Mouse (Mus musculus): Measurements from ENCODE around the gene Kdm1b. TPM values are rescaled to one million over a fixed set of nuclear protein-coding genes. Genes with fewer than 3 reads are reported as not detected.

Gene Kdm1b
- polyA plus RNA-seq, 1 experiment from 2014 or later = 7.5 TPM

GRCm38 (mm10) chr13:47072484-47072883, 29.2 kb downstream of the Kdm1b start:
- H3K36me3 ChIP-seq (ENCODE audit: control insufficient read depth, insufficient read depth, low read length) = peaks cover 33% of the 10 kb centered on the region
- WGBS = 91% methylated on average over 5 of the region's 5 CpGs

GRCm38 (mm10) chr13:47076156-47076555, 32.9 kb downstream of the Kdm1b start:
- no peaks in the 10 kb centered on the region; a peak in 1 of 4 replicates for H3K4me1 ChIP-seq (ENCODE audit: control insufficient read depth in 2 of 2, insufficient read depth in 2 of 2, low read length in 2 of 2)
- no peak overlapping the region for H3K4me2 ChIP-seq (ENCODE audit: low read length)
- no peak overlapping the region for H3K4me3 ChIP-seq (ENCODE audit: control insufficient read depth in 1 of 2, insufficient read depth in 1 of 2, low read depth in 1 of 2, low read length in 2 of 2)
- H3K36me3 ChIP-seq (ENCODE audit: control insufficient read depth, insufficient read depth, low read length) = peaks cover 37% of the 10 kb centered on the region
- no peak overlapping the region for H3K27ac ChIP-seq (replicated peaks in 1 of 2; ENCODE audit: control insufficient read depth in 1 of 2, insufficient read depth in 1 of 2, low read depth in 2 of 2, low read length in 2 of 2)
- 69% methylated on average over 5 of the region's 5 CpGs for WGBS
- no peak for ATAC-seq (ENCODE audit: insufficient number of reproducible peaks, insufficient read depth, low FRiP score, low read depth)
- H3K9me3 ChIP-seq (ENCODE audit: control insufficient read depth, low read length) = no peaks in the 10 kb centered on the region
- H3K9ac ChIP-seq (ENCODE audit: low read length) = no peak overlapping the region
- H3K27me3 ChIP-seq (ENCODE audit: control insufficient read depth, insufficient read depth, low read length) = no peaks in the 10 kb centered on the region

More at GRCm38 (mm10) chr13:47072484-47072883, 29.2 kb downstream of the Kdm1b start:
- H3K9me3 ChIP-seq (ENCODE audit: control insufficient read depth, low read length) = no peaks in the 10 kb centered on the region
- no peak overlapping the region for H3K4me3 ChIP-seq (ENCODE audit: control insufficient read depth in 1 of 2, insufficient read depth in 1 of 2, low read depth in 1 of 2, low read length in 2 of 2)
- H3K9ac ChIP-seq (ENCODE audit: low read length) = no peak overlapping the region
- no peak overlapping the region for H3K4me2 ChIP-seq (ENCODE audit: low read length)
- no peaks in the 10 kb centered on the region; a peak in 1 of 4 replicates for H3K4me1 ChIP-seq (ENCODE audit: control insufficient read depth in 2 of 2, insufficient read depth in 2 of 2, low read length in 2 of 2)
- no peak for ATAC-seq (ENCODE audit: insufficient number of reproducible peaks, insufficient read depth, low FRiP score, low read depth)
- H3K27ac ChIP-seq (replicated peaks in 1 of 2; ENCODE audit: control insufficient read depth in 1 of 2, insufficient read depth in 1 of 2, low read depth in 2 of 2, low read length in 2 of 2) = no peak overlapping the region
- H3K27me3 ChIP-seq (ENCODE audit: control insufficient read depth, insufficient read depth, low read length) = no peaks in the 10 kb centered on the region

- H3K9me3 ChIP-seq (ENCODE audit: control insufficient read depth, low read length) = no peaks in the 10 kb centered on the region
- no peak overlapping the region for H3K4me3 ChIP-seq (ENCODE audit: control insufficient read depth in 1 of 2, insufficient read depth in 1 of 2, low read depth in 1 of 2, low read length in 2 of 2)
- no peak overlapping the region for H3K27ac ChIP-seq (replicated peaks in 1 of 2; ENCODE audit: control insufficient read depth in 1 of 2, insufficient read depth in 1 of 2, low read depth in 2 of 2, low read length in 2 of 2)
- H3K4me1 ChIP-seq (ENCODE audit: control insufficient read depth in 2 of 2, insufficient read depth in 2 of 2, low read length in 2 of 2) = no peaks in the 10 kb centered on the region; a peak in 1 of 4 replicates
- no peak overlapping the region for H3K4me2 ChIP-seq (ENCODE audit: low read length)
- H3K36me3 ChIP-seq (ENCODE audit: control insufficient read depth, insufficient read depth, low read length) = peaks cover 33% of the 10 kb centered on the region
- no peaks in the 10 kb centered on the region for H3K27me3 ChIP-seq (ENCODE audit: control insufficient read depth, insufficient read depth, low read length)
- no peak for ATAC-seq (ENCODE audit: insufficient number of reproducible peaks, insufficient read depth, low FRiP score, low read depth)
- H3K9ac ChIP-seq (ENCODE audit: low read length) = no peak overlapping the region
These were observed 34.1 kb downstream of the Kdm1b start for GRCm38 (mm10) chr13:47077367-47077766.

- Histone ChIP-seq H3K9me3 (ENCODE audit: control insufficient read depth, low read length) (no peaks in the 10 kb centered on the region), H3K27me3 (ENCODE audit: control insufficient read depth, insufficient read depth, low read length) (no peaks in the 10 kb centered on the region), H3K9ac (ENCODE audit: low read length) (no peak overlapping the region), H3K4me2 (ENCODE audit: low read length) (no peak overlapping the region), H3K4me3 (ENCODE audit: control insufficient read depth in 1 of 2, insufficient read depth in 1 of 2, low read depth in 1 of 2, low read length in 2 of 2) (no peak overlapping the region), H3K36me3 (ENCODE audit: control insufficient read depth, insufficient read depth, low read length) (peaks cover 41% of the 10 kb centered on the region), H3K4me1 (ENCODE audit: control insufficient read depth in 2 of 2, insufficient read depth in 2 of 2, low read length in 2 of 2) (no peaks in the 10 kb centered on the region; a peak in 1 of 4 replicates), H3K27ac (replicated peaks in 1 of 2; ENCODE audit: control insufficient read depth in 1 of 2, insufficient read depth in 1 of 2, low read depth in 2 of 2, low read length in 2 of 2) (no peak overlapping the region)
- 72% methylated on average over 5 of the region's 5 CpGs for WGBS
- no peak for ATAC-seq (ENCODE audit: insufficient number of reproducible peaks, insufficient read depth, low FRiP score, low read depth)
These were observed 35.5 kb downstream of the Kdm1b start for GRCm38 (mm10) chr13:47078799-47079198.

GRCm38 (mm10) chr13:47080905-47081505, 37.7 kb downstream of the Kdm1b start:
- no peaks in the 10 kb centered on the region for H3K27me3 ChIP-seq (ENCODE audit: control insufficient read depth, insufficient read depth, low read length)
- 86% methylated on average over 4 of the region's 4 CpGs for WGBS
- H3K27ac ChIP-seq (replicated peaks in 1 of 2; ENCODE audit: control insufficient read depth in 1 of 2, insufficient read depth in 1 of 2, low read depth in 2 of 2, low read length in 2 of 2) = no peak overlapping the region
- no peaks in the 10 kb centered on the region; a peak in 1 of 4 replicates for H3K4me1 ChIP-seq (ENCODE audit: control insufficient read depth in 2 of 2, insufficient read depth in 2 of 2, low read length in 2 of 2)
- no peak overlapping the region for H3K4me2 ChIP-seq (ENCODE audit: low read length)
- H3K9me3 ChIP-seq (ENCODE audit: control insufficient read depth, low read length) = no peaks in the 10 kb centered on the region
- H3K9ac ChIP-seq (ENCODE audit: low read length) = no peak overlapping the region
- ATAC-seq (ENCODE audit: insufficient number of reproducible peaks, insufficient read depth, low FRiP score, low read depth) = no peak
- no peak overlapping the region for H3K4me3 ChIP-seq (ENCODE audit: control insufficient read depth in 1 of 2, insufficient read depth in 1 of 2, low read depth in 1 of 2, low read length in 2 of 2)
- peaks cover 53% of the 10 kb centered on the region for H3K36me3 ChIP-seq (ENCODE audit: control insufficient read depth, insufficient read depth, low read length)

GRCm38 (mm10) chr13:47088433-47088832, 45.1 kb downstream of the Kdm1b start:
- ATAC-seq (ENCODE audit: insufficient number of reproducible peaks, insufficient read depth, low FRiP score, low read depth) = no peak
- H3K27me3 ChIP-seq (ENCODE audit: control insufficient read depth, insufficient read depth, low read length) = no peaks in the 10 kb centered on the region
- H3K4me3 ChIP-seq (ENCODE audit: control insufficient read depth in 1 of 2, insufficient read depth in 1 of 2, low read depth in 1 of 2, low read length in 2 of 2) = no peak overlapping the region
- no peak overlapping the region for H3K9ac ChIP-seq (ENCODE audit: low read length)
- H3K4me2 ChIP-seq (ENCODE audit: low read length) = no peak overlapping the region
- peaks cover 88% of the 10 kb centered on the region for H3K36me3 ChIP-seq (ENCODE audit: control insufficient read depth, insufficient read depth, low read length)
- no peaks in the 10 kb centered on the region for H3K9me3 ChIP-seq (ENCODE audit: control insufficient read depth, low read length)
- 91% methylated on average over 1 of the region's 1 CpGs for WGBS
- no peak overlapping the region for H3K27ac ChIP-seq (replicated peaks in 1 of 2; ENCODE audit: control insufficient read depth in 1 of 2, insufficient read depth in 1 of 2, low read depth in 2 of 2, low read length in 2 of 2)
- no peaks in the 10 kb centered on the region for H3K4me1 ChIP-seq (ENCODE audit: control insufficient read depth in 2 of 2, insufficient read depth in 2 of 2, low read length in 2 of 2)

- no peaks in the 10 kb centered on the region for H3K9me3 ChIP-seq (ENCODE audit: control insufficient read depth, low read length)
- WGBS = 85% methylated on average over 2 of the region's 2 CpGs
- no peaks in the 10 kb centered on the region for H3K4me1 ChIP-seq (ENCODE audit: control insufficient read depth in 2 of 2, insufficient read depth in 2 of 2, low read length in 2 of 2)
- no peaks in the 10 kb centered on the region for H3K27me3 ChIP-seq (ENCODE audit: control insufficient read depth, insufficient read depth, low read length)
- no peak overlapping the region for H3K4me2 ChIP-seq (ENCODE audit: low read length)
- no peak for ATAC-seq (ENCODE audit: insufficient number of reproducible peaks, insufficient read depth, low FRiP score, low read depth)
- no peak overlapping the region for H3K4me3 ChIP-seq (ENCODE audit: control insufficient read depth in 1 of 2, insufficient read depth in 1 of 2, low read depth in 1 of 2, low read length in 2 of 2)
- H3K36me3 ChIP-seq (ENCODE audit: control insufficient read depth, insufficient read depth, low read length) = peaks cover 91% of the 10 kb centered on the region
- no peak overlapping the region for H3K27ac ChIP-seq (replicated peaks in 1 of 2; ENCODE audit: control insufficient read depth in 1 of 2, insufficient read depth in 1 of 2, low read depth in 2 of 2, low read length in 2 of 2)
- H3K9ac ChIP-seq (ENCODE audit: low read length) = no peak overlapping the region
These were observed 46.0 kb downstream of the Kdm1b start for GRCm38 (mm10) chr13:47089271-47089670.

- 96% methylated on average over 2 of the region's 2 CpGs for WGBS
- Histone ChIP-seq H3K27ac (replicated peaks in 1 of 2; ENCODE audit: control insufficient read depth in 1 of 2, insufficient read depth in 1 of 2, low read depth in 2 of 2, low read length in 2 of 2) (no peak overlapping the region), H3K4me3 (ENCODE audit: control insufficient read depth in 1 of 2, insufficient read depth in 1 of 2, low read depth in 1 of 2, low read length in 2 of 2) (no peak overlapping the region), H3K4me1 (ENCODE audit: control insufficient read depth in 2 of 2, insufficient read depth in 2 of 2, low read length in 2 of 2) (peaks cover 0 to 6% of the 10 kb centered on the region in 2 experiments; a peak in 3 of 4 replicates), H3K9me3 (ENCODE audit: control insufficient read depth, low read length) (no peaks in the 10 kb centered on the region), H3K27me3 (ENCODE audit: control insufficient read depth, insufficient read depth, low read length) (no peaks in the 10 kb centered on the region), H3K36me3 (ENCODE audit: control insufficient read depth, insufficient read depth, low read length) (peaks cover 94% of the 10 kb centered on the region), H3K9ac (ENCODE audit: low read length) (no peak overlapping the region), H3K4me2 (ENCODE audit: low read length) (no peak overlapping the region)
- ATAC-seq (ENCODE audit: insufficient number of reproducible peaks, insufficient read depth, low FRiP score, low read depth) = no peak
These were observed 50.5 kb downstream of the Kdm1b start for GRCm38 (mm10) chr13:47093791-47094190.
